Mouse (Mus musculus) forebrain, embryonic 11.5 days (tissue): Measurements from ENCODE around the gene Oma1. TPM values are rescaled to one million over a fixed set of nuclear protein-coding genes. Genes with fewer than 3 reads are reported as not detected.

Experiments
- ATAC-seq: fragments of 200-750 bp; cut with Nextera tagmentation; replicated peaks from 2 replicates; pipeline ENCODE4 v1.8.0; 2017; ENCODE audit warnings: moderate TSS enrichment; ENCODE audit not compliant: low FRiP score
- DNase-seq: peaks from one replicate; pipeline ENCODE4 v3.0.0-alpha.2; 2017; ENCODE audit warnings: low spot score
- H3K27ac ChIP-seq: fragments of 300-500 bp; sonication (generic); 2 replicates; pipeline ENCODE4 v1.5.1; 2014; ENCODE audit warnings: low read depth, low read length
- H3K27me3 ChIP-seq: fragments of 300-500 bp; sonication (generic); 2 replicates; pipeline ENCODE4 v1.6.1; 2014; ENCODE audit warnings: mild to moderate bottlenecking, low read length, mixed read lengths; ENCODE audit not compliant: control insufficient read depth, insufficient read depth
- H3K36me3 ChIP-seq: fragments of 300-500 bp; sonication (generic); 2 replicates; pipeline ENCODE4 v1.6.1; 2014; ENCODE audit warnings: mild to moderate bottlenecking, low read length, moderate library complexity, mixed read lengths; ENCODE audit not compliant: control insufficient read depth, insufficient read depth
- H3K4me1 ChIP-seq: fragments of 300-500 bp; sonication (generic); replicated peaks from 2 replicates; pipeline ENCODE4 v1.6.1; 2014; ENCODE audit warnings: low read length, mixed read lengths; ENCODE audit not compliant: control insufficient read depth, insufficient read depth
- H3K4me2 ChIP-seq: fragments of 300-500 bp; sonication (generic); 2 replicates; pipeline ENCODE4 v1.6.1; 2014; ENCODE audit warnings: low read depth, mild to moderate bottlenecking, low read length, moderate library complexity, mixed read lengths; ENCODE audit not compliant: severe bottlenecking
- H3K4me3 ChIP-seq: fragments of 300-500 bp; sonication (generic); 2 replicates; pipeline ENCODE4 v1.5.1; 2014; ENCODE audit warnings: low read depth, low read length
- H3K9ac ChIP-seq: fragments of 300-500 bp; sonication (generic); 2 replicates; pipeline ENCODE4 v1.6.1; 2014; ENCODE audit warnings: low read length
- H3K9me3 ChIP-seq: fragments of 300-500 bp; sonication (generic); 2 replicates; pipeline ENCODE4 v1.6.1; 2016; ENCODE audit warnings: low read length, mixed read lengths; ENCODE audit not compliant: control insufficient read depth
- WGBS: fragments of 180-500 bp; shearing (Covaris S2); extraction: QIAGEN DNeasy Blood & Tissue Kit; methylation state at CpG from one replicate; pipeline ENCODE4 v1.1.7; 2014; 5-methylcytosine and 5-hydroxymethylcytosine counted together
- polyA plus RNA-seq: library from polyadenylated mRNA; unstranded; fragments of >200 nt; fragmentation: Nextera tagmentation; extraction: Ambion mirVana; gene quantifications from 2 replicates; pipeline ENCODE4 v1.2.1, GENCODE M21; 2014

Gene Oma1
- polyA plus RNA-seq, 1 experiment from 2014 or later: 12.8 TPM

GRCm38 (mm10) chr4:103341620-103342019 is 28.0 kb downstream of the Oma1 start:
- no peaks in the 10 kb centered on the region for H3K9me3 ChIP-seq
- no peak overlapping the region for H3K27ac ChIP-seq
- ATAC-seq: no peak
- H3K4me1 ChIP-seq: no peaks in the 10 kb centered on the region
- no peak overlapping the region for H3K4me2 ChIP-seq
- H3K36me3 ChIP-seq: no peaks in the 10 kb centered on the region
- 78% methylated on average over 4 of the region's 4 CpGs for WGBS
- no peak overlapping the region for H3K4me3 ChIP-seq
- H3K9ac ChIP-seq: no peak overlapping the region
- no peaks in the 10 kb centered on the region for H3K27me3 ChIP-seq
- DNase-seq: no peak

- H3K9ac ChIP-seq: no peak overlapping the region
- WGBS: 51% methylated on average over 2 of the region's 2 CpGs
- ATAC-seq (no peak), DNase-seq (no peak)
- no peaks in the 10 kb centered on the region for H3K27me3 ChIP-seq
- no peaks in the 10 kb centered on the region for H3K36me3 ChIP-seq
- H3K27ac ChIP-seq: no peak overlapping the region
- H3K4me2 ChIP-seq: no peak overlapping the region
- H3K4me1 ChIP-seq: no peaks in the 10 kb centered on the region
- H3K9me3 ChIP-seq: no peaks in the 10 kb centered on the region
- no peak overlapping the region for H3K4me3 ChIP-seq
Observed at GRCm38 (mm10) chr4:103346058-103346457, 32.4 kb downstream of the Oma1 start.

- no peak overlapping the region for H3K27ac ChIP-seq
- H3K4me3 ChIP-seq: no peak overlapping the region
- H3K4me1 ChIP-seq: no peaks in the 10 kb centered on the region
- no peak for DNase-seq
- no peak overlapping the region for H3K9ac ChIP-seq
- no peak overlapping the region for H3K4me2 ChIP-seq
- no peaks in the 10 kb centered on the region for H3K36me3 ChIP-seq
- H3K9me3 ChIP-seq: no peaks in the 10 kb centered on the region
- no peak for ATAC-seq
- no peaks in the 10 kb centered on the region for H3K27me3 ChIP-seq
- WGBS: 72% methylated on average over 5 of the region's 5 CpGs
Observed at GRCm38 (mm10) chr4:103346849-103347248, 33.2 kb downstream of the Oma1 start.

- no peaks in the 10 kb centered on the region for H3K36me3 ChIP-seq
- no peak overlapping the region for H3K4me3 ChIP-seq
- H3K27ac ChIP-seq: no peak overlapping the region
- H3K4me2 ChIP-seq: no peak overlapping the region
- H3K4me1 ChIP-seq: no peaks in the 10 kb centered on the region
- H3K9me3 ChIP-seq: no peaks in the 10 kb centered on the region
- ATAC-seq (no peak), DNase-seq (no peak)
- no peaks in the 10 kb centered on the region for H3K27me3 ChIP-seq
- WGBS: 87% methylated on average over 4 of the region's 4 CpGs
- no peak overlapping the region for H3K9ac ChIP-seq
Observed at GRCm38 (mm10) chr4:103349219-103349618, 35.6 kb downstream of the Oma1 start.

GRCm38 (mm10) chr4:103352926-103353325 is 39.3 kb downstream of the Oma1 start:
- no peak overlapping the region for H3K27ac ChIP-seq
- H3K36me3 ChIP-seq: no peaks in the 10 kb centered on the region
- no peaks in the 10 kb centered on the region for H3K9me3 ChIP-seq
- H3K9ac ChIP-seq: no peak overlapping the region
- no peaks in the 10 kb centered on the region for H3K4me1 ChIP-seq
- H3K27me3 ChIP-seq: no peaks in the 10 kb centered on the region
- H3K4me2 ChIP-seq: no peak overlapping the region
- WGBS: 85% methylated on average over 5 of the region's 5 CpGs
- ATAC-seq: no peak
- no peak for DNase-seq
- no peak overlapping the region for H3K4me3 ChIP-seq

- H3K27ac ChIP-seq: no peak overlapping the region
- no peak overlapping the region for H3K9ac ChIP-seq
- DNase-seq (no peak), ATAC-seq (no peak)
- H3K36me3 ChIP-seq: no peaks in the 10 kb centered on the region
- no peaks in the 10 kb centered on the region for H3K4me1 ChIP-seq
- WGBS: 95% methylated on average over 3 of the region's 3 CpGs
- no peaks in the 10 kb centered on the region for H3K27me3 ChIP-seq
- H3K9me3 ChIP-seq: no peaks in the 10 kb centered on the region
- no peak overlapping the region for H3K4me3 ChIP-seq
- no peak overlapping the region for H3K4me2 ChIP-seq
Observed at GRCm38 (mm10) chr4:103357457-103357856, 43.8 kb downstream of the Oma1 start.

- Histone ChIP-seq H3K27ac (no peak overlapping the region), H3K4me1 (no peaks in the 10 kb centered on the region), H3K36me3 (no peaks in the 10 kb centered on the region), H3K27me3 (no peaks in the 10 kb centered on the region), H3K4me2 (no peak overlapping the region), H3K9me3 (no peaks in the 10 kb centered on the region), H3K9ac (no peak overlapping the region), H3K4me3 (no peak overlapping the region)
- no peak for ATAC-seq
- WGBS: 89% methylated on average over 9 of the region's 9 CpGs
- DNase-seq: no peak
Observed at GRCm38 (mm10) chr4:103358941-103359448, 45.4 kb downstream of the Oma1 start.

- H3K36me3 ChIP-seq: no peaks in the 10 kb centered on the region
- 91% methylated on average over 5 of the region's 5 CpGs for WGBS
- no peak for ATAC-seq
- H3K4me1 ChIP-seq: no peaks in the 10 kb centered on the region
- no peak overlapping the region for H3K4me2 ChIP-seq
- H3K27me3 ChIP-seq: no peaks in the 10 kb centered on the region
- H3K27ac ChIP-seq: no peak overlapping the region
- no peaks in the 10 kb centered on the region for H3K9me3 ChIP-seq
- no peak overlapping the region for H3K9ac ChIP-seq
- H3K4me3 ChIP-seq: no peak overlapping the region
- DNase-seq: no peak
Observed at GRCm38 (mm10) chr4:103382171-103382570, 68.6 kb downstream of the Oma1 start.

GRCm38 (mm10) chr4:103385031-103385430 is 71.4 kb downstream of the Oma1 start:
- H3K27me3 ChIP-seq: no peaks in the 10 kb centered on the region
- H3K27ac ChIP-seq: no peak overlapping the region
- H3K4me2 ChIP-seq: no peak overlapping the region
- 77% methylated on average over 4 of the region's 4 CpGs for WGBS
- no peaks in the 10 kb centered on the region for H3K36me3 ChIP-seq
- ATAC-seq (no peak), DNase-seq (no peak)
- H3K4me1 ChIP-seq: no peaks in the 10 kb centered on the region; the same call in 1 of the 2 replicates
- H3K4me3 ChIP-seq: no peak overlapping the region
- H3K9ac ChIP-seq: no peak overlapping the region
- no peaks in the 10 kb centered on the region for H3K9me3 ChIP-seq
